ENCODE assay signal across 19 mouse cellular contexts in genomic region chr5:147715391-147715790, GRCm38 (mm10). TPM values are rescaled to one million over a fixed set of nuclear protein-coding genes. Genes with fewer than 3 reads are reported as not detected.
DNase-seq lines count a peak whose midpoint lies in the region; ATAC-seq and TF ChIP-seq lines count a peak whose summit lies in the region.
"Had no signal": no experiment of that assay in that cellular context is flagged by ENCODE, and none has a peak within 500 bp of the region (broad histone marks: within the 10 kb centered on the region; RNA-seq: fewer than 3 reads in every experiment).

No protein-coding gene starts in this region.

- WGBS in heart, embryonic 15.5 days = 60% methylated on average over 13 of the region's 13 CpGs
- 44% methylated on average over 13 of the region's 13 CpGs for WGBS in lung, postnatal 0 days

- no peaks in the 10 kb centered on the region for H3K9me3 ChIP-seq in heart, embryonic 15.5 days (replicated peaks)
- no peaks in the 10 kb centered on the region for H3K9me3 ChIP-seq in lung, postnatal 0 days (ENCODE audit: low read length)
- H3K9me3 ChIP-seq: embryonic facial prominence, embryonic 13.5 days; forebrain, embryonic 15.5 days; hindbrain, embryonic 10.5 days; liver, embryonic 15.5 days; midbrain, embryonic 13.5 days; neural tube, embryonic 12.5 days had no signal

- 0 out of 2 replicates have a peak, but pooled peaks have one; percentile 43 for ATAC-seq in heart, embryonic 15.5 days (replicated peaks; ENCODE audit: insufficient number of reproducible peaks, insufficient read depth, low FRiP score, low read depth)
- ATAC-seq in lung, postnatal 0 days = no peak
- ATAC-seq: forebrain, embryonic 15.5 days; hindbrain, postnatal 0 days; intestine, postnatal 0 days; midbrain, embryonic 13.5 days had no signal

- 0 out of 2 replicates have a peak overlapping the region, but pooled peaks have one; percentile 8 for H3K4me2 ChIP-seq in heart, embryonic 15.5 days
- 0 out of 2 replicates have a peak overlapping the region, but pooled peaks have one; percentile 22 for H3K4me2 ChIP-seq in lung, postnatal 0 days (replicated peaks; ENCODE audit: low read depth, low read length)
- H3K4me2 ChIP-seq: embryonic facial prominence, embryonic 13.5 days; forebrain, embryonic 15.5 days; liver, embryonic 15.5 days; midbrain, embryonic 13.5 days; neural tube, embryonic 12.5 days had no signal

- no peak overlapping the region for H3K27ac ChIP-seq in heart, embryonic 15.5 days
- no peak overlapping the region for H3K27ac ChIP-seq in lung, postnatal 0 days (ENCODE audit: low read length)
- H3K27ac ChIP-seq: embryonic facial prominence, embryonic 13.5 days; forebrain, embryonic 15.5 days; hindbrain, embryonic 10.5 days; hindbrain, postnatal 0 days; liver, embryonic 15.5 days; midbrain, embryonic 13.5 days; neural tube, embryonic 12.5 days; stomach, postnatal 0 days had no signal

- no peak for DNase-seq in heart, adult 8-10 months (ENCODE audit: low spot score)
- DNase-seq in kidney, postnatal 25 days = peak; percentile 27 to 55
- DNase-seq in kidney, adult 18-20 months = no peak
- DNase-seq in lung, postnatal 0 days (ENCODE audit: low spot score) = no peak
- DNase-seq in lung, postnatal 36 days = peak; percentile 23
- DNase-seq in cerebellum, postnatal 4 days (ENCODE audit: low spot score in 2 of 2) = no peak
- DNase-seq: adrenal gland, adult 8-10 months; cerebellum, adult 9-11 months; right cerebral cortex, adult 18-20 months had no signal

- TF ChIP-seq CTCF in lung, postnatal 0 days (IDR thresholded peaks at IDR 0.05) = no peak

- H3K4me1 ChIP-seq in heart, embryonic 15.5 days (replicated peaks) = peaks cover 15% of the 10 kb centered on the region
- no peaks in the 10 kb centered on the region for H3K4me1 ChIP-seq in lung, postnatal 0 days (ENCODE audit: insufficient read depth, low read depth, low read length)
- H3K4me1 ChIP-seq: embryonic facial prominence, embryonic 13.5 days; forebrain, embryonic 15.5 days; hindbrain, embryonic 10.5 days; liver, embryonic 15.5 days; midbrain, embryonic 13.5 days; neural tube, embryonic 12.5 days had no signal

- peaks cover 6% of the 10 kb centered on the region; the same call in 1 of the 2 replicates for H3K27me3 ChIP-seq in heart, embryonic 15.5 days
- no peaks in the 10 kb centered on the region for H3K27me3 ChIP-seq in lung, postnatal 0 days (replicated peaks; ENCODE audit: insufficient read depth, low read length)

- H3K4me3 ChIP-seq in heart, embryonic 15.5 days = no peak overlapping the region
- no peak overlapping the region for H3K4me3 ChIP-seq in lung, postnatal 0 days (ENCODE audit: low read depth, low read length)
- H3K4me3 ChIP-seq: embryonic facial prominence, embryonic 13.5 days; forebrain, embryonic 15.5 days; hindbrain, embryonic 10.5 days; liver, embryonic 15.5 days; midbrain, embryonic 13.5 days; neural tube, embryonic 12.5 days had no signal

- no peak overlapping the region for H3K9ac ChIP-seq in heart, embryonic 15.5 days
- H3K9ac ChIP-seq in lung, postnatal 0 days (replicated peaks; ENCODE audit: low read depth) = no peak overlapping the region
- H3K9ac ChIP-seq: embryonic facial prominence, embryonic 13.5 days; forebrain, embryonic 15.5 days; liver, embryonic 15.5 days; midbrain, embryonic 13.5 days; neural tube, embryonic 12.5 days had no signal

- no peaks in the 10 kb centered on the region for H3K36me3 ChIP-seq in heart, embryonic 15.5 days
- no peaks in the 10 kb centered on the region for H3K36me3 ChIP-seq in lung, postnatal 0 days (ENCODE audit: insufficient read depth, low read length)
- H3K36me3 ChIP-seq: embryonic facial prominence, embryonic 13.5 days; forebrain, embryonic 15.5 days; hindbrain, embryonic 10.5 days; liver, embryonic 15.5 days; midbrain, embryonic 13.5 days; neural tube, embryonic 12.5 days had no signal

- no peak for TF ChIP-seq EP300 in lung, postnatal 0 days (IDR thresholded peaks at IDR 0.05)

RNA-seq across cellular contexts. Expression of gene Flt1, which starts 10.4 kb away (rescaled TPM):
- 22.3 and 24.0 TPM in 2 replicates for polyA plus RNA-seq in heart, embryonic 15.5 days (2015; fragmentation: Nextera tagmentation; extraction: Ambion mirVana)
- 10 to 100 TPM; 69.6 to 80.3 (median 73.2) TPM for total RNA-seq in heart, adult 8-10 months (2022)
- polyA plus RNA-seq in lung, postnatal 0 days (2015; fragmentation: Nextera tagmentation; extraction: Ambion mirVana) = 18.1 and 19.5 TPM in 2 replicates

Comparison
In these comparisons a context has a peak if more than half of its experiments do, and no peak if none do; other contexts are left out.
1. DNase-seq: peak in kidney, postnatal 25 days (2 of 2) and lung, postnatal 36 days (single experiment); none in heart, adult 8-10 months (single experiment), kidney, adult 18-20 months (single experiment), lung, postnatal 0 days (single experiment) and cerebellum, postnatal 4 days (0 of 2).